Mouse (Mus musculus) megakaryocyte, embryonic 14.5 days (primary cell): ENCODE data around the gene Prpsap1.

ENCODE experiments used
- FLI1 ChIP-seq: IDR thresholded peaks from 2 replicates; pipeline ENCODE4 v1.6.1; 2012; ENCODE audit warnings: low read length, inconsistent platforms, mixed read lengths
- GATA1 ChIP-seq: IDR thresholded peaks from 3 replicates; pipeline ENCODE4 v1.6.1; 2012; ENCODE audit warnings: mixed read lengths, low read length, inconsistent platforms, borderline replicate concordance

DNA sequence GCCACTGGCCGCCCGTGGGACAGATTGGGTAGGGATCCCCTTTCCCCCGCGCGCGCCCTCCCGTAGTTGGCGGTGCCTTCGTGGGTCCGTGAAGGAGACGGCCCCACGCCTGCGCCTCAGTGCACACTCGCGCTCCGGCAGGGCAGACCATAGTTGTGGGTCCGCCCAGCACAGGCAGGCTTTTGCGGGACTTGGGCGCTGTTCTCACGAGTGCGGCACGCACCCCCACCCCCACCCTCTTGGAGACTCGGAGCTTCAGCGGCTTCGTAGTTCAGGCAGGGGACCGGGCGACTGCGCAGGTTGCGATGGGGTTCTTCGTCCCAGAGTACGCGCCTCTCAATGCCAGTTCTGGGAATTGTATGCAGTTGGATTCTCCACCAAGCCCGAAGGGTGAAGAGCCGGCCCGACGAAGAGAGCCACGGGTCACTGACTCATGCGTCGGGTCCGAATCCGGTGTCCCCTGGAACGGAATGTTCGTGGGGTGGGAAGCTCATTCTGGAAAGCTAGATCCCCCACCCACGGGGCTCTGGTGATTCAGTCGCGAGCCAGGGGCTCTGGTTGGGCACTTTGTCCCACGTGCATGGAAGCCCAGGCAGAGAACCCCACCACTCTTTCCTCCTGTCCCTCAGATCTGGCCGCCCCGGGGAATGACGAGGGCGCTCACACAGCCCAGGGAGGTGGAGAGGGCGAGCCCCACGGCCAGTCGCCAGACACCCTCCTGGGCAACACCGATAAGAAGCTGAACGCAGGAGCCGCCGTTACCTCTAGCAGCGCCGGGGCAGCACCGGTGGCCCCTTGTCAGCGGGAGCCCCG is 39.5 kb upstream of the Prpsap1 start:
- no peak for TF ChIP-seq GATA1
- TF ChIP-seq FLI1, result no peak
